Mouse (Mus musculus): Measurements from ENCODE around the gene Bmp5. TPM values are rescaled to one million over a fixed set of nuclear protein-coding genes. Genes with fewer than 3 reads are reported as not detected.

The Bmp5 gene
- total and polyA plus RNA-seq, 3 experiments = not detected

DNA sequence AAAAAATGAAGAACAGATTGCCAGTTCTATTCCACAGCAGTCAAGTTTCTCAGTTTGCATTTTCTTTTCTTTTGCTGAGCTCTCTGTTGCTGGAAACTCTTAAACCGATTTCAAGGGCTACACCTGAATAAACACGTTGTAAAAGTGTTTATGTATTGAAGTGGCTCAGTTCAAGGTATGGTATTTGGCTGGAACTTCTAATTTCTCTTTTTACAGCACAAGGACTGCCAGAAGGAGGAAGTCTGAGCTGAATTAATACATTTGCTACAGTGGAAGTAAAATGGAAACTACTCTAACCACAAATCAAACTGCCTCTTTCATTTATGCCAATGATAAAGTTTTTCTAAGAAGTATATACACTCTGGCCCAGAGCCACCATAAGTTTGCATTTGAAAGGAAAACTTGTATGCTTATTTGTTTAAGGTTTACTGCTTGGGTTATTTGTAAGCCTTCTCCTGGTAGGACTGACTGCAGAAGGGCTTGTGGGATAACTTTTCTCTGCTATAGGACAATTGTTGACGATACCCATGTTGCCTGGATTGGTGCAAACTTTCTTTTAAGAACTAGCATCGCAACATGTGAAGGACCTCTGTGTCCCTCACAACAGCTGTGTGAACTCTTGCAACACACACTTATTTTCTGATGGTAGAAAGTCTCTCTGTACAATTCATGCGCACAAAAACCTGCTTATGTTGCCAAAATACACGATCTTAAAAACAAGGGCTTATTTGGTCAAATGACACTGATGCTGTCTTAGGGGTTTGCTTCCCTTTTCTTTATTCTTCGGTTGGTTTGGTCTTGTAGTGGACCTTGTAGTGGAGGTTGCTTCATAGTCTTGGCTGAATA, 95.4 kb downstream of the Bmp5 start:
- TF ChIP-seq RCOR1 (IDR thresholded peaks at IDR 0.05; ENCODE audit: low read depth, low read length) (no peak), KAT2A (conservative IDR thresholded peaks at IDR 0.05; ENCODE audit: low read depth, low read length) (no peak)
- DNase-seq (ENCODE audit: low read depth, low spot score) = peak; percentile 4
- no peak overlapping the region for H3K27ac ChIP-seq (ENCODE audit: control insufficient read depth, low read depth, low read length)
- H3K79me2 ChIP-seq (ENCODE audit: control insufficient read depth, insufficient read depth, low read length, poor library complexity) = no peaks in the 10 kb centered on the region
- no peaks in the 10 kb centered on the region for H3K36me3 ChIP-seq (ENCODE audit: control insufficient read depth in 1 of 2, insufficient read depth in 2 of 2, low read length in 2 of 2)
- H3K4me1 ChIP-seq (ENCODE audit: control insufficient read depth in 1 of 2, insufficient read depth in 2 of 2, low read length in 2 of 2) = no peaks in the 10 kb centered on the region
- no peak overlapping the region for H3K4me3 ChIP-seq (ENCODE audit: control insufficient read depth in 1 of 2, insufficient read depth in 1 of 2, low read depth in 2 of 2, low read length in 2 of 2)
- H3K9me3 ChIP-seq (replicated peaks; ENCODE audit: insufficient read depth, low read length) = no peaks in the 10 kb centered on the region
- no peaks in the 10 kb centered on the region for H3K27me3 ChIP-seq (ENCODE audit: control insufficient read depth in 1 of 2, insufficient read depth in 2 of 2, low read length in 2 of 2)
- no peak overlapping the region for H3K9ac ChIP-seq (ENCODE audit: control insufficient read depth, low read depth, low read length, poor library complexity, severe bottlenecking)

DNA sequence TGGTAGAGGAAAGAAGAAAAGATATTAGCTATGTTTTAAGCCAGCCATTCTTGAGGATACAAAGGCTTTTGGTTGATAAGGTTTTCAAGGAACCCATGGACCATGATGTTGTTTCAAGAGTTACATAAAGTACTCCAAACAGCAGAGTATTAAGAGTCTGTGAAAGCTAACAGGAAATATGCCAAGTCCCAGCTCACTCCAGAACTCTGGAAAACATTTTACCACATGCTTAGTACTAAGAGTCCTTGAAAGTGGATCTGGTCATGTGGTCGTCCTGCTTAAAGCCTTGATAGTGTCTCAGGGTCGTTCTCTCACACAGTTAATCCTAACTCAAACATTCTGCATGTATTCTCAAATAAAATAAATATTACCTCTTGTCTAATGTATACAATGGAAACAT, 101.2 kb downstream of the Bmp5 start:
- no peaks in the 10 kb centered on the region for H3K4me1 ChIP-seq (ENCODE audit: control insufficient read depth in 1 of 2, insufficient read depth in 2 of 2, low read length in 2 of 2)
- no peaks in the 10 kb centered on the region for H3K27me3 ChIP-seq (ENCODE audit: control insufficient read depth in 1 of 2, insufficient read depth in 2 of 2, low read length in 2 of 2)
- no peak overlapping the region for H3K27ac ChIP-seq (ENCODE audit: control insufficient read depth, low read depth, low read length)
- no peak for DNase-seq (ENCODE audit: low read depth, low spot score)
- no peaks in the 10 kb centered on the region for H3K79me2 ChIP-seq (ENCODE audit: control insufficient read depth, insufficient read depth, low read length, poor library complexity)
- no peaks in the 10 kb centered on the region for H3K36me3 ChIP-seq (ENCODE audit: control insufficient read depth in 1 of 2, insufficient read depth in 2 of 2, low read length in 2 of 2)
- no peak overlapping the region for H3K9ac ChIP-seq (ENCODE audit: control insufficient read depth, low read depth, low read length, poor library complexity, severe bottlenecking)
- H3K9me3 ChIP-seq (replicated peaks; ENCODE audit: insufficient read depth, low read length) = no peaks in the 10 kb centered on the region
- TF ChIP-seq MXI1 (IDR thresholded peaks at IDR 0.05; ENCODE audit: low read depth, low read length) (no peak), MYC (IDR thresholded peaks at IDR 0.05; ENCODE audit: low read depth, low read length) (no peak), POLR2AphosphoS5 (IDR thresholded peaks at IDR 0.05; ENCODE audit: borderline replicate concordance, low read depth, low read length) (no peak)
- no peak overlapping the region for H3K4me3 ChIP-seq (ENCODE audit: control insufficient read depth in 1 of 2, insufficient read depth in 1 of 2, low read depth in 2 of 2, low read length in 2 of 2)

DNA sequence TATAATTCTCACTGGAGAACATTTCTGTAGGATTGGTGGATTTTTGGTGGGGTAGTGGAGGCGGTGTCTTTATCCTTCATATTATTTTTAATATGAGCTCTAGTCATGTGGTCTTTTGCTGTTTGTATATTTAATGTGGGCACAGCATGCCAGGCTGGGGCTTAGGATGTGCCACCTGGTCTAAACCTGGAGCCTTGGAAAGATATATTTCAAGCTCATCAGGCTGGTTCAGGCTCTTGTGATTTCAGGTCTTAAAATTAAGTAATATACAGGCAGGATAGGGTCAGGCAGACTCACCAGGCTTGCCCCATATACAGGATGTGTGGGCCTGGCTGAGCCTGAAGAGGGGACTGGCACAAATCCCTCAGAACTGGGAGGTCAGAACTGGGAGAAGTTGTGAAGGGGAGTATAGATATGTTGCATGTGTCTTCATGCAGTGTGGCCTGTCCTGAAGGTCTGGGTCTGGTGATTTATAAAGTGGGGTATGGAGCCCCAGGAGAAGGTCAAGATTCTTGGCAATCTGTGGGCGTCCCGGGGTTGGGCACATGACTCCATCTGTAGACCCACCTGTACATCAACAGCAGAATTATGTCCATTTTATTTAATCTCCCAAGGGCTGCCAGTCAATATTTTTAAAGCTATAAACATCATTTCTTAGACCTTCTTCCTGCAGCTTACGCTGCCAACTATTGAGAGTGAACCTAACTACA, 108.5 kb downstream of the Bmp5 start:
- H3K79me2 ChIP-seq (ENCODE audit: control insufficient read depth, insufficient read depth, low read length, poor library complexity) = no peaks in the 10 kb centered on the region
- H3K4me1 ChIP-seq (ENCODE audit: control insufficient read depth in 1 of 2, insufficient read depth in 2 of 2, low read length in 2 of 2) = no peaks in the 10 kb centered on the region
- no peaks in the 10 kb centered on the region for H3K9me3 ChIP-seq (replicated peaks; ENCODE audit: insufficient read depth, low read length)
- H3K36me3 ChIP-seq (ENCODE audit: control insufficient read depth in 1 of 2, insufficient read depth in 2 of 2, low read length in 2 of 2) = no peaks in the 10 kb centered on the region
- H3K9ac ChIP-seq (ENCODE audit: control insufficient read depth, low read depth, low read length, poor library complexity, severe bottlenecking) = no peak overlapping the region
- no peak overlapping the region for H3K27ac ChIP-seq (ENCODE audit: control insufficient read depth, low read depth, low read length)
- TF ChIP-seq ZKSCAN1 (IDR thresholded peaks at IDR 0.05; ENCODE audit: low read depth, low read length) (no peak), GABPA (IDR thresholded peaks at IDR 0.05; ENCODE audit: low read depth, low read length) (no peak), RAD21 (IDR thresholded peaks at IDR 0.05; ENCODE audit: low read depth, low read length) (no peak), SMC3 (IDR thresholded peaks at IDR 0.05; ENCODE audit: low read depth, low read length) (no peak), TAL1 (IDR thresholded peaks at IDR 0.05; ENCODE audit: low read length) (no peak), POLR2A (IDR thresholded peaks at IDR 0.05; ENCODE audit: control insufficient read depth in 1 of 2, insufficient read depth in 1 of 2, low read depth in 1 of 2, low read length in 2 of 2, poor library complexity in 1 of 2) (no peak), JUND (IDR thresholded peaks at IDR 0.05; ENCODE audit: low read depth, low read length) (no peak)
- no peaks in the 10 kb centered on the region for H3K27me3 ChIP-seq (ENCODE audit: control insufficient read depth in 1 of 2, insufficient read depth in 2 of 2, low read length in 2 of 2)
- no peak overlapping the region for H3K4me3 ChIP-seq (ENCODE audit: control insufficient read depth in 1 of 2, insufficient read depth in 1 of 2, low read depth in 2 of 2, low read length in 2 of 2)
- DNase-seq (ENCODE audit: low read depth, low spot score) = no peak

Measured in MEL (cell line).